Mouse (Mus musculus) cerebellum, adult 2 months (tissue): ENCODE measurements around the gene Slc24a3.

ENCODE experiments used
- CTCF ChIP-seq: fragments of 200-500 bp; IDR thresholded peaks from 2 replicates; pipeline ENCODE4 v1.5.1; 2011; ENCODE audit warnings: low read depth, mild to moderate bottlenecking, control low read depth, low read length, moderate library complexity, borderline replicate concordance; ENCODE audit not compliant: insufficient read depth
- POLR2A ChIP-seq: fragments of 200-500 bp; IDR thresholded peaks from 2 replicates; pipeline ENCODE4 v1.6.1; 2011; ENCODE audit warnings: low read length, control low read depth, borderline replicate concordance; ENCODE audit not compliant: insufficient read depth

DNA sequence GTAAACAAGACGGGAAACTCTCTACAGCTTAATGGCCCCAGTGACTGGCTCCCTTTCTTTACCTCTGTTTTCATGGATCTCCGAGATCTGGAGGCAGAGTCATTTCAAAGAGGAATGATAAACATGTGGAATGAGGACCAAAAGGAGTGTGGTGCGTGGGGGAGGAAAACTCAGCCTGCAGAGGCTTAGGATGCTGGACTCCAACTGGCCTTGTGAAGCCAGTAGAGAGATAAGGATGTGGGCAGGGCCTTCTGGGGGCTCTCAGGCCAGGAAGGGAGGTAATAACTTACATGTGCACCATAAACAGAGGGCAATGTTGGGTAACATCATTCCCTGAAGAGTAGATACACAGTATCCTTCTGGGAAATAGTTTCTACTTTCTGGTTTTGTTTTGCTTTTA lies 515.4 kb downstream of the Slc24a3 start:
- TF ChIP-seq POLR2A, result no peak
- no peak for TF ChIP-seq CTCF
